Mouse (Mus musculus): ENCODE measurements around the gene Agk.

Gene Agk

GRCm38 (mm10) chr6:40411085-40411484 is 86.1 kb downstream of the Agk start:
- DNase-seq (ENCODE audit: low spot score in 2 of 2) = no peak

DNA sequence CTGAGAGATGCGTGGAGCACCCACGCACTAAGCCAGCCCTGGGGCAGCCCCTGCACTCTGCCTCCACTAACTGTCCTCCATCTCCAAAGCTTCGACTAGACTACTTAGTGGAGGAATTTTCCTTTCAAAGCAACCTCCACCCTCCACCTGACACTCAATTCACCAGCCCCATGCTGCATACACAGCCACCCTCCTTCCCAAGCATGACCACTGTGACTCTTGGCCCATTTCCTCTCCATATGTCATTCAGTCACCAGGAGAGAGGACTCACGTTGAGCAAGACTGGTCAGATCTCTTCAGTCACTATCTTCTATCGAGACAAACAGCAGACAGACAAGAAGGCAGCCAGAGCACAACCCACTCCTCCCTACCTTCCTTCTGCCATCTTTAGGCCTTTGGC is 88.1 kb downstream of the Agk start:
- DNase-seq (ENCODE audit: low spot score in 2 of 2) = no peak

DNA sequence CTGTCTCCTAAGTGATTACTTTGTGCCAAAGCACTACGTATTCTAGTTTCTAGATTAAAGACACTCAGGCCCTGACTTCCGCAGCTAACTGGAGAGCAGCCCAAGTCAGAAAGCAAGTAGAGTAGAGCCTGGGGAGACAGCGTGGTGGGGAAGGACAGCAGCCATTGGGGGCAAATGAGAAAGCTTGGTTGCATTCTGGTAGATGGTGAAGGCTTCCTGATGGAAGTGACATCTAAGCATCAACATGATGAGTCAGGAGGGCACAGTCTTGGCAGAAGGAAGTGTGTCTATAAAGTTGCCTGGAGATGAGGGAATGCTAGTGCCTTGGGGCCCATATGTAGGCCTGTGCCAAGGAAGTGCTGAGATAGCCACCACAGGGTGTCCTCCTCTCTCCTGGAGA is 88.6 kb downstream of the Agk start:
- no peak for DNase-seq (ENCODE audit: low spot score in 2 of 2)

GRCm38 (mm10) chr6:40415799-40416198 is 90.8 kb downstream of the Agk start:
- DNase-seq (ENCODE audit: low spot score in 2 of 2) = no peak

DNA sequence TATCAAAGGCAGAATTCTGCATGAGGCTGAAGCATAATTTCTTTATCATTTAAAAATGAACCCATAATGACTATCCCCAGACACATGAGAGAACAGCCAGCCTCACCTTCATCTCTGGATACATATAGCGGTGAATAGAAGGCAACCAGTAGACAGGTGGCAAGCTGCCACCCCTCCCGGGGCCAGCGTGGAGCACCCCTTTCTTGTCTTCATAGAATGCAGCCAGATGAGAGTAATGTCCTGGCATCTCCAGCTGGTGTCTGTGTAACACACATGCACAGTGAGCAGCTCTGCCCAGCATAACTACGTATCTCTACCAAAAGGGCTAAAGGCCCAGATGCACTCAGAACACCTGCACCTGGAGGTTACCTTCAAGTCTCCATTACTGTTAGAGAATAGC is 93.4 kb downstream of the Agk start:
- DNase-seq (ENCODE audit: low spot score in 2 of 2) = no peak

- no peak for DNase-seq (ENCODE audit: low spot score in 2 of 2)
These were observed 96.1 kb downstream of the Agk start for GRCm38 (mm10) chr6:40421099-40421498.

GRCm38 (mm10) chr6:40423013-40423412 is 98.0 kb downstream of the Agk start:
- no peak for DNase-seq (ENCODE audit: low spot score in 2 of 2)

- no peak for DNase-seq (ENCODE audit: low spot score in 2 of 2)
These were observed 98.8 kb downstream of the Agk start for GRCm38 (mm10) chr6:40423774-40424173.

- DNase-seq (ENCODE audit: low spot score in 2 of 2) = no peak
These were observed 102.5 kb downstream of the Agk start for GRCm38 (mm10) chr6:40427441-40427840.

DNA sequence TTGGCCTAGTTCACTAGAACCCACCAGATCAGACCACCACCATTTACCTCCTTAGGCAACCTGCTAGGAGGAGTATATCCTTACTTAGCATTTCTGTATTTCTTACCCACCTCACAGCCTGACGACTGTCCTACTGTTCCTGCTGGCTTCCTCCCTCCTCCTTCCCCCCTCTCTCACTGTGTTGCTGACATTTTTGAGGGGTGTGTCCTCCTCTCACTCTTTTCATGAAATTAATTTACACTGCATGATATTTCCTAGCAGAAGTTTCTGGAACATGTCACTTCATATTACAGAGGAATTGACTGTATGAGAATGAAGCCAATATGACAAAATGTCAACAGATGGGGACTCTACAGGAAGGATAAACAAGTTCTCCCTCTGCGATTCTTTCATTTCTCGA is 103.7 kb downstream of the Agk start:
- DNase-seq (ENCODE audit: low spot score in 2 of 2) = no peak

GRCm38 (mm10) chr6:40429521-40429931 is 104.6 kb downstream of the Agk start:
- DNase-seq (ENCODE audit: low spot score in 2 of 2) = no peak

GRCm38 (mm10) chr6:40430251-40430650 is 105.3 kb downstream of the Agk start:
- DNase-seq (ENCODE audit: low spot score in 2 of 2) = no peak

- DNase-seq (ENCODE audit: low spot score in 2 of 2) = no peak
These were observed 105.9 kb downstream of the Agk start for GRCm38 (mm10) chr6:40430878-40431277.

DNA sequence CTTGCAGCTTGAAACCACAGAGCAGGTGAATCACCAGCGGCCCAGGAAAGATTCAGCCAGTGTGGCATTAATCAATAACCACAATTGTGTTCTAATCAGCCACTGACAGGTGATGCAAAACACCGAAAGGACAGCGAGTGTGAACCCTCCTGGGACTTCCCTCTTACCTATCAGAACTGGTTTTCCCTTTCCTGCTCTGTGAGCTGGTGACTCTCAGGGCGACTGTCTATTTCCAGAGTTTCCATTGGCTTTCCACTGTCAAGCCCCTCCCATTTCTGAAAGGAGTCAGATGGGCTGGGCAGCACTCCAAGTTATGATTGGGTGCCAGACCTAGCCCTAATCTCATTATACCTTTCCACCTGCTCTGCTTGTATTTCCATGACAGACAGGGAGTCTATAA is 106.4 kb downstream of the Agk start:
- no peak for DNase-seq (ENCODE audit: low spot score in 2 of 2)

GRCm38 (mm10) chr6:40431812-40432211 is 106.8 kb downstream of the Agk start:
- no peak for DNase-seq (ENCODE audit: low spot score in 2 of 2)

DNA sequence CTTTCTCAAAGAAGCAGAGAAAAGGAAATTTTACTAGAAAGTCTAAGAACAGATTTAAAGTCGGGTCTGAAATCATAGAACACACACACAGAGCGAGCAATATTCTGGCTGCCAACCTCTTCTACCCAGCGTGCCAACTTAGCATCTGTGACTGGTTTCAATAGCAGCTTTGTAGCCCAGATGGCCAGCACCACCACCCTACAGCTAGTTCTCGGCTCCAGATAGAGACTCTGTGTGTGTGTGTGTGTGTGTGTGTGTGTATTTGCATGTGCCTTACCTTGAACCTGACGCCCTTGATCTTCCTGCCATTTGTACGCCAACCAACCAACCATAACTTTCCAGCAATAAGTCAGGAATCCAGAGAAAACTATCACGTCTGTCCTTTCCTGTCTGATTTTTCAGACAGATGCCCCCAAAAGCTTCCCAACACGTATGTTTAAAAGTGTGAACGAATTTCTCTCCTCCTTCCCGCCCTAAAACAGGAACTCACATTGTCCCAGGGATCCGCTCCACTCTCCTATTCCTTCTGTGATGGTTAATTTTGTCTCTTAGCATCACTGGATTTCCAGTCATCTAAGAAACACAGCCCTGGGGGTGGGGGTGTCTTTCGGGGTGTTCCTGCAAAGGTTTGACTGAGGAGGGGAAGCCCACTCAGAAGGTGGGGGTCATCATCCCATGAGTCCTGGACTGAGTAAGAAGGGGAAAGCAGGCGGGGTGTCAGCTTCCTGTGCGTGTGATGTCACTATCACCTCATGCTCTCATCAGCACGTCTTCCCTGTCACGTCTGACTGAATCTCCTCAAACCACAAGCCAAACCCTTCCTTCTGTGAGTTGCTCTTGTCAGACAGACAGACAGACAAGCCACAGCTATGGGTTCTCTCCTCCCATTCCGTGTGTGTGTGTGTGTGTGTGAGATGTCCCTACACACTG is 107.6 kb downstream of the Agk start:
- peak in 1 of 2 experiments; percentile 46 for DNase-seq (ENCODE audit: low spot score in 2 of 2)

DNA sequence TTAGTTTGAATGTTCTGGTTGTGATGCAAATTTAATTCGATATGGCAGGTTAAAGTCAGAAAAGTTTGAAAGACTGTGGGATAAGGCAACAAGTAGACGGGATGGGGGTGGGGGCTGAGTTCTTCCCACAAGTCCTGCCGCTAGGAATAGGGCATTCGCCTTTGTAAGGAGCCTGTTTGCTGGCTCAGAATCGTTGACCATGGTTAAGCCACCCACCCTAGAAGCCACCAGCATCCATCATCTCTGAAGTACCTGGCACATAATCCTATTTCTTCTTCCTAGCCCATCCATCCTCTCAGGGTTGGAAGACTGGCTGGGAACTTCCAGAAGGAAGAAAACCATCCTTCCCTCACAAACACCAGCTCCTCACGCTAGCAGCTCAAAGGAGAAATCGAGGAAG is 109.7 kb downstream of the Agk start:
- no peak for DNase-seq (ENCODE audit: low spot score in 2 of 2)

GRCm38 (mm10) chr6:40435151-40436046 is 110.4 kb downstream of the Agk start:
- DNase-seq (ENCODE audit: low spot score in 2 of 2) = peak; percentile 46 to 62

DNA sequence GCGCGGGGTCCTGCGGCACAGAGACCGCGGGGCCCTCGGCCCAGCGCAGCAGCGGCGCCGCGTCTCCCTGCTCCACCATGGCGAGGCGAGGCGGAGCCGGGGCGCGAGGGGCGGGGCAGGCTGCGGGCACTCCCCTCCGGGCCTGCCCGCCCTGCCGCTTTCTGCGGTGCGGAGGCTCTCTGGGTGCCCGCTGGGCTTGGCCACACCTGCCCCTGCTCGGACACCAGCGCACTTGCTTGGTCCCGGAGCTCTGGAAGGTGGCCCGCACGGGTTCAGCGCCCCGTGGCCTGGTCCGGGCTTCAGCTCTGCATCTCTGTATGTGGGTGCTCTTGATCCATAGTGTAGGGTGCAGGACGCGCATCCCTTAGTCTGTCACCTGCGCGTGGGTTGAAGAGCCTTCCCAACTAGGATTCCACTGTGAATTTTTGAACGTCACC is 111.1 kb downstream of the Agk start, which contains the start of gene E330009J07Rik:
TSS of gene E330009J07Rik (minus strand) at position 89 of the 437 bp plus-strand sequence.
- DNase-seq (ENCODE audit: low spot score in 2 of 2) = peak; percentile 47 to 68

- no peak for DNase-seq (ENCODE audit: low spot score in 2 of 2)
These were observed 114.0 kb downstream of the Agk start, which contains the start of gene Wee2 for GRCm38 (mm10) chr6:40438936-40439335. Wee2 (plus strand) TSS chr6:40439088.

GRCm38 (mm10) chr6:40439731-40440130 is 114.8 kb downstream of the Agk start:
- no peak for DNase-seq (ENCODE audit: low spot score in 2 of 2)

DNA sequence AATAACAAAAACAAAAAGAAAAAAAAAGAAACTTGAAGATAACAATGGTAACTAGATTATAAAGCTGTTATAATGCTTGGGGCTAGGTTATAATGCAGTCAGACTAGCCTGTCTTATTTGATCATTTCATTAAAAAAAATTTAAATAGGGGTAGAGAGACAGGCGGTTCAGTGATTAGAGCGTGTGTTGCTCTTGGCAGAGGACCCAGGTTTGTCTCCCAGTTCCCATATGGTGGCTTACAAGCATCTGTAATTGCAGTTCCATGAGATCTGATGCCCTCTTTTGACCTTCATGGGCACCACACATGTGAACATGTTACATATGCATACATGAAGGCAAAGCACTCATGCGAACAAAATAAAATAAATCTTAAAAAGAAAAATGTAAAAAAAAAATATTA is 116.3 kb downstream of the Agk start:
- DNase-seq (ENCODE audit: low spot score in 2 of 2) = no peak
